Mouse (Mus musculus) thymus, postnatal 36 days (tissue): ENCODE data around the gene Msmp.
"Not testable (repeated sequence)": the region's sequence is repeated elsewhere in the genome, so short reads cannot be mapped to it uniquely, and the experiment has no call there.

Experiments used
- DNase-seq, 2 experiments: peaks; one replicate each; pipeline ENCODE4 v3.0.0; 2022; ENCODE audit warnings: mixed read lengths in 2 of 2

Gene Msmp

DNA sequence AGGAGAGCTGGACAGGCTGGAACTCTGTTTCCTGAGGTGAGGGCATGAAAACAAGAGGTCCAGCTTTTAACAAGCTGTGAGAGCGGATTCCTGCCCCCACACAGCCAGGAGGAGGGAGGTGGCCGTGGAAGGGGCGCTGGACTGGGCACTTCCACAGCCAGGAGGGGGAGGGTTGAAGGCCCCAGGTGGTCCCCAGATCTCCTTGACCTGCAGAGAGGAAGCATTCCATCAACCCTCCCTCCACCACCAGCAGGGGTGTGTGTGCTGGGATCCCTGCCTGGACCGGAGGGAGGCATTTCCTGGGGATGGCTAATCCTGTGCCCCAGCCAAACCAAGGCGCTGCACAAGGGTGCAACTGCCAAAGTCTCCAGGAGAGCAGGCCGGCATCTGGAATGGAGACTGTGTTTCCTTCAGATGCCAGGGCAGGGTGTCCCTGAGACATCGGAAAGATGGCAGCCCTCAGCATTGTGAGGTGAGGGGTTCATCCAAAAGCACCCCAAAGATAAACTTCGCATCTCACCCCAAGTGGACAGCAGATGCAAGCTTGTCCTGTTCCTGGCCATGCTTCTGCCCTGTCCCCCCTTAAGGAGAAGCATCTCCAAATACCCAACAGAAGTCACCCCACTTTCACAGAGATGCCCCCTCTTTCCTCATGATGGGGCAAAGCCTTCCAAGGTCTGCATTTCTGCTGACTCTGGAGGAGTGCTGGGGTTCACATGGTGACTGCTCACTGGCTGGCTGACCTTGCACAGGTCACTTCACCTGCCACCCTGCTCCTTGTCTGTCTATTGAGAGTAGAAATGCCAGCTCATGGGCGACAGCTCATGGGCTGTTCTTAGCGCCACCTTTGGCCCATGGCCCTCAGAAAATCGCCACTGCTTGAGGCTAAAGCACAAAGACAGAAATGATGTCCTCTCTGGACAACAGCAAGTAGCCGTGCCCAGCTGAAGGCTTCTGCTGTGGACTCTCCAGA is at the start of gene Msmp:
Msmp (minus strand) TSS at position 51 of the 973 bp plus-strand sequence.
- DNase-seq: no peak

DNA sequence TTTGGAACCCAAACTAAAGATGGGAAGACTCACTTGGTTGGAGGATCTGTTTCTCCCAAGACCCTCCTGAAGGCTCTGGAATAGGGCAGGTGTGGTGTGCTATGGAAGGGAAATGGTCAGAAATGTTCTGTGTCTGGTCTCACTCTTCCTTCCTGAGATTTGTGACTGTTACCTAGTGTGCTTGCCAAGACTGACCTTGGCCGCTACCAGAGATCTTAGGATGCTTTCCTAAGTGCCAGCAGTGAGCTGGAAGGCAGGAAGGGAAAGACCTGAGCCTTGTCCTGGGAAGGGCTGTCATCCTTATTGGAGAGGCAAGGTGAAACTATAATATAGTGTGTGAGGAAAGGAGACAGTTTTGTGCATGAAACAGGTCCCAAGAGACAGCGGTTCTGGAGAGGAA is 49.4 kb upstream of the Msmp start:
- no peak for DNase-seq

DNA sequence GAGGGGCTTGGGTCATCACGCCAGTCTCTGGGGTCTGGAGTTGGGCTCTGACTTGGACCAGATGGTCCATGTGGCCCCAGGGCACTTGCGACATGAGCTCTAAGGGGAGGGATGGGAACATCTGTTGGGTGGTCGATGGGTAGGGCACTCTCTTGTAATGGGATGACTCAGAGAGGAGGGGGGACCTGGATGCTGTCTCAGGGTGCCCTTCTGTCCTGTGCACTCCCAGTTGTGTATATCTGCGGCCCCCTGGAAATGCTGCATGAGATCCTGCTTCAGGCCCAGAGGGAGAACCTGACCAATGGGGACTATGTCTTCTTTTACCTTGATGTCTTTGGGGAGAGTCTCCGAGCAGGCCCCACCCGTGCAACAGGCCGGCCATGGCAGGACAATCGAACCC is 49.0 kb upstream of the Msmp start:
- no peak for DNase-seq

DNA sequence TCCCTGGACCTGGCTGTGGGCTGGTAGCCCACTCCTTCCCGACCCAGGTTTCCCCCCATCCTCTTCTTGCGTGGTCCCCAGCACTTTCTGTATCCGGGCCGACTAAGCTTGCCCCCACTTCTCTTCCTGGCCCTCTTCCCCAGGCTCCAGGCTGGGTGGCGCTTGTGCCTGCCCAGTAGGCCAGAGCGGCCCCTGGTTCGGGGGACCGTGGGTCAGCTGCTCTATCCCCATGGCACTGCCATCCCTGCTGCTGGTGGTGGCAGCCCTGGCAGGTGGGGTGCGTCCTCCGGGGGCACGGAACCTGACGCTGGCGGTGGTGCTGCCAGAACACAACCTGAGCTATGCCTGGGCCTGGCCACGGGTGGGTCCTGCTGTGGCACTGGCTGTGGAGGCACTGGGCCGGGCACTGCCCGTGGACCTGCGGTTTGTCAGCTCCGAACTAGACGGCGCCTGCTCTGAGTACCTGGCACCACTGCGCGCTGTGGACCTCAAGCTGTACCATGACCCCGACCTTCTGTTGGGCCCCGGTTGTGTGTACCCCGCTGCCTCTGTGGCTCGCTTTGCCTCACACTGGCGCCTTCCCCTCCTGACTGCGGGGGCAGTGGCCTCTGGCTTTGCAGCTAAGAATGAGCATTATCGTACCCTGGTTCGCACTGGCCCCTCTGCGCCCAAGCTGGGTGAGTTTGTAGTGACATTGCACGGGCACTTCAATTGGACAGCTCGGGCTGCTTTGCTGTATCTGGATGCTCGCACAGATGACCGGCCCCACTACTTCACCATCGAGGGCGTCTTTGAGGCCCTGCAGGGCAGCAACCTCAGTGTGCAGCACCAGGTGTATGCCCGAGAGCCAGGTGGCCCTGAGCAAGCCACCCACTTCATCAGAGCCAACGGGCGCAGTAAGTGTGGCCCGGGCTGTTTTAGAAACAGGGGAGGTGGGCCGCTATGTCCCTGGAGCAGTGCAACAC is 47.9 kb upstream of the Msmp start:
- DNase-seq: no peak

DNA sequence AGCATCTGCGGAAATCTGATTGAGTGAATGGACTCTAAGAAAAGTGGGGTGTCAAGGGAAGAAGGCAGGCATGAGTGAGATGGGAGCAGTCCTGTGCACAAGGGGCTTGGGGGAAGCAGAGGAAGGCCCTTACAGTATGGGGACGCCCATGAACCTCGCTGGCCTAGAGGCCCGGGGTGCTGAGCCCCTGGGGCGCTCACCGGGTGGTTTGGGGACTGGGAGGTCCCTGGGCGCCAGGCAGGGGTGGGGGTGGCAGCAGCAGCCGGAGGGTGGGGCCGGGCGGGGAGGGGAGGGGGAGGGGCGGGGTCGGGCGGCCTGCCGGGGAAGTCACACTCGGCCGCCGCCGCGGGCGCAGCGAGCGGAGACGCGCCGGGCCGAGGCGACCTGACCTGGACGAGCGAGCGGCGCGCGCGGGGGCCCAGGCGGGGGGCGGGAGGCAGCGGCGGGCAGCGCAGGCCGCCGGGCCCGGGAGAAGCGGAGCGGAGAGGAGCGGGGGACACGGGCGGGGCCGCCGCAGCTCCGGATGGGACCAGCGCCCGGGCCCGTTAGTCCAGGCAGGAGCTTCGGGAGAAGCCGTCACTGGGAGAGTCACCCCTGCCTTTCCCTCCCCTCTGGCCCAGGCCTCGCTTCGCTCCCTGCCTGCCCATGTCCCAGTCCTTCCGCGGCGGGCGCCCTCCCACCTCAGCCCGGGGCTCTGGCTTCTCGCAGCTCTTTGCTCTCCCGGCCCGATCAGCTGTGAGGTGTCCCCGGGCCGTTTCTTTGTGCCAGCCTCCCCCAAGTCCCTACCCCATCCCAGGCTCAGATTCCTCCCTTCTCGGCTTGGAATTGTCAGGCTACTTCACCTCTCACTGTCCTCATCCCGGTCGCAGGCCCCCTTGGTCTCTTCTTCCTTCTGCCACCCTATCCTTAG is 47.0 kb upstream of the Msmp start, which contains the start of gene Npr2:
Npr2 (plus strand) TSS at position 890 of the 910 bp plus-strand sequence.
- DNase-seq: peak in 1 of 2 experiments; percentile 29

DNA sequence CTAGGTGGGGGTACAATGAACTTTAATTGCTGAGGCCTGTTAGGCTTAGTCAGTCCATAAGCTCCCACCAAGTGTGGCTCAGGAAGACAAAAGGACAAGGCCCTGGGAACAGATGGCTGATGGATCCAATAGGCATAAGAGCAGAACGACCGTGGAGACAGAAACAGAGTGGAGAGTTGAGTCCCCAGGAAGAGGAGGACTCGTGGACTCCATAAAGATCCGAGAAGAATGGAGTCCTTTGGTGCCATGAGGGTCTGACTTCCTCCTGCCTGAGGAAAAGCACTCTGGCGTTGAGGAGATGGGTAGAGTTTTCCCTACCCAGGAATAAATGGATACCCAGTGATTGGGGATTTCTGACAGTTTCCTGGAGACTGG is 46.4 kb upstream of the Msmp start:
- DNase-seq: no peak

DNA sequence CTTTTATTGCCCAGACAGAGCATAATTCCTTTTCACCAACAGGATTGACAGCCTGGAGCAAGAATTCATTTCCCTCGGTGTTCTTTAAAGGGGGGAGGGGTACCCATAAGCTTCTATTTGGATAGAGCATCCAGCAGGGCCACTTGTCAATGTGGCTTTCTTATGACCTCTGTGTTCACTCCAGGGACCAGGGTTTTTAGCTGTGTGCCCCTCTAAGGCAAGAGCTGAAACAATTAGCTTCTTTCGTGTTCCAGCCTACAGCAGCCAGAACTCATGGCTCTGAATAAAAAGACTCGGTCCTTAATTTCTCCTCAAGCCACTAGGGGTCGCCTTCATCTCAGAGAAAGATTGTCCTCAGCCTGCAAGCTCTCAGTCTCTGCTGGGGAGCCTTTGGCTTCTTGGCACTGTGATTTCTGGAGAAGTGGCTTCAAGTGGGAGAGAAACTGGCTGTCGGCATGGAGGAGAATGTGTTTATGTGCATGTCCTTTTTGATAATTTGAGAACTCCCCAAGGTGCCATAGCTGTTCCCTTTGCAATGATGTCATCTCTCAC is 45.8 kb upstream of the Msmp start:
- peak; percentile 41 to 53 for DNase-seq

DNA sequence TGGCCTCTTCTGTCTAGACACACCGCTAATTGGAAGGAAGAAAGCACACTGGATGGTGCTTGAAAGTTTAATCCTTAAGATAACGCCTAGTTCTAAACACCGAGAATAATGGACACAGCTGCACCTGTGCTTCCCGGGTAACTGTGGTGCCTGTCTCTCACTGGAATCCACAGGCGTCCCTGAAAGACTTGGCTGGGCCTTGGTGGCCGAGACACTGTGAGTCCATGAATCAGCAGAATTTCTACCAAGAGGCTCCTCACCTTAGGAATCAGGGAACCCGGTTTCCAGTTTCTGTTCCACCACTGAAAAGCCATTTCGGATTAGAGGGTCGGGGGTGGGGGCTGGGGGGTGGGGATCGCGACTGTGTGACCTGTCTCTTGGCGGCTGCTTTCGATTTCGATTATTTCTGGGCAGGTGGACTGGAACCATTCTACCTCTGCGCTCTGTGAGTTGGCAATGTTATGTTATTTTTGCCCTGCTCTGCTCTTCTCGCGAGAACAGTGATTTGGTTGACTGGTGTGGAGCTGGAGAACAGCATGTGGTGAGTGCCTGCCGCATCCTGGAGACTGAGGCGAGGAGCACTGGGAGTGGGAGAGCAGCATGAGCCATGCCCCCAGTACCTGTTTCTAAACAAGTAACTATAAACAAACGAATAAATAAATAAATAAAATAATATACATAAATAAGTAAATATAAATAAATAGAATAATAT is 45.0 kb upstream of the Msmp start:
- DNase-seq: no peak

DNA sequence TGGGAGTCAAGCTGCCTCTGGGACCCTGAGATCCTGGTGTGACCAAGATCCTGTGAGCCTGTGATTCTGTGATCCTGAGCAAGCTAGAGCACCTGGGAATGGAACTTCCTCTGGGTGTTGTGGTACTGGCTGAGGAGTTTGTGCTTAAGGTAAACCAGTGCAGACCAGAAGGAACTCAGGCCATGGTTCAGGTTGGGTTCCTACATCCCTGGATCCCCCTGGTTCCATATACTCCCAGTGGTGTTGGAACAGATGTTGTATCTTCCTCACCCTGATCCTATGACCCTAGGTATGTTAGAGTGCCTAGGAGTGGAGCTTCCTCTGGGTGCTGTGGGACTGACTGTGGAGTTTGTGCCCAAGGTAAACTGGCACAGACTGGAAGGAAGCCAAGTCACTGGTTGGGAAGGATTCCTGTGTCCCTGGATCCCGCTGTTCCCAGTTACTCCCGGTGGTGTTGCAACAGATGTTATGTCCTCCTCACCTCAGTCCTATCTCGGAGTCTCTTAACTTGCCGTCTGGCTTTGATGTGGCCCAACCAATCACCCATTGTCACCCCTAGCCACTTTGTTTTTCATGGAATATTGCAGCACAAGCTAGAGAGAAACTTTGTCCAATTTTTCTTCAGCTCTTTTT is 36.0 kb upstream of the Msmp start:
- no peak for DNase-seq

DNA sequence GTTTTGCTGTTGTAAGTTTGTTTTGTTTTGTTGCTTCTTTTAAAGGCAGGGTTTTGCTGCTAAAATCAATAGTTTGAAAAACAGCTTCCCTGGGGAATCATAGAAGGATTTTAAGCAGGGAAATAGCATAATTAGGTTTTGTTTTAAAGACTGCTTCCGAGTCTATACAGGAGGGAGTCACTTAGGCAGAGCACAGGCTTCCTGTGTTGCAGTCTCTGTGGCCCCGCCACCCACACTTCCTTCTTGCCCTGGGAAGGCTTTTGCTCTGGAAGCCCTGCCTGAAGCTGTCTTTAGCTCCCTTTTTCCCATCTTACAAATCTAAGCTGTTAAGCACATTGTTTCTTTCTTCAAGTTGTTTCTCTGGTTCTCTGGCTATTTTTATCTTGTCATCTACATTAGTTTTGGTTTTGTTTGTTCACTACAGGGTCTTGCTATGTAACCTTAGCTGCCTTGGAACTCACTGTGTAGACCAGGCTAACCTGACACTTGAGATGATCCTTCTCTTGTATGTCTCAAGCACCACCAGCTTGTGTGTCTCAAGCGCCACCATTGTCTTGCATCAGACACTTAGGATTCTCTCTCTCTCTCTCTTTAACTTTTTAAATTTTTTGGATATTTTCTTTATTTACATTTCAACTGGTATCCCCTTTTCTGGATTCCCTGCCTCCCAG is 28.9 kb upstream of the Msmp start:
- DNase-seq: no peak

DNA sequence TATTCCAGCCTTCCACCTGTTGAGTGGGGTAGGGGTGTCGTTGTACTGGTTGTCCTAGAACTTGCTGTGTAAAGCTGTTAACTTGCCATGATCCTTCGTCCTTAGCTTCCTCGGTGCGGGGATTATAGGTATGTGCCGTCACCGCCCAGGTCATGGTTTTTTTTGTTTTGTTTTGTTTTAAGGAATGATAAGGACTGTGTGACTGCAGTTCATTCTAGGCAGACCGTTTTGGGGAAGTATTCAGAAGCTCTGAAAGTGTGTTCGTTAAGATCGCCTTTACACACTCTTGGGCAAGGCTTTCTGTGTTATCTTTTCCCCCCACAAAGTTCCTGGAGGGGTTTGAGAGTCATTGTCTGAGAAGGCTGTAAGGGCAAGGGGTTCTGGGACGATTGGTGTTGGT is 28.2 kb upstream of the Msmp start:
- no peak for DNase-seq

DNA sequence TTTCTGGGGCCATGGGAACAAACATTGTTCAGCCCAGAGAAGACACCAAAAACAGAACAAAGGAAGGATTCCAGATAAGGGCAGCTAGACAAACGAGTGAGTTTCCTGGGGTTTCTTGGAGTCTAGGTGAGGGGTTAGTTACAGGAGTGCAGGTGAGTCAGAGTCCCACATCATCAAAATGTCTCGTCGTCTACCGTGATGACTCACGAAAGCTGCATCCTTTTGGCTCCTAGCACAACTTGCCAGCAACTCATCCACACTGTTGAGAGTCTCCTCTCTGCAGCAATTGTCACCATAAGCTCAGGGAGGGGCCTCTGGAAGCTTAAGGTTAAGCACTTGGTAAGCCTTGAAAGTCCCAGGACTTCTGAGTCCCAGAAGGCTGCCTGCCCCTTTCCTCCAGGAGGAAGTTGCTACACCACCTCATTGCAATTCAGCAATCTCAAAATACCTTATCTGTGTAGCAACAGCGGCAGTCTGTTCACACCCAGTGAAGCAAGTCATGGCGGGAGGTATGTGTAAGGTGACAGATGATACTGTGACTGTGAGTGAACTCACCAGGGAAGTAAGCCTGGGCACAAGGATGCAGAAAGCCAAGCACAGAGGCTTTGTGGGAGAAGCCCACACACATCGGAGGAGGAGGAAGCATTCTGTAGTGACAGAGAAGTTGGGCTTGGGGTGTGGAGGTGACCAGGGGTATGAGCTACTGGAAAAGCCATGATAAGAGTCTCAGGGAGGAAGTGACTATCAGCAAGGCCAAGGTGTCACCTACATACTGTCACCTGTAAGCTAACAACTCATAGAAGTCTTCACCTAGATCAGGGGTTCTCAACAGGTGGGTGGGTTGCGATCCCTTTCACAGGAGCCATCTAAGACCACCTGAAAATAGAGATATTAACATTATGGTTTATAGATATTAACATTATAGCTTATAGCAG is 20.7 kb upstream of the Msmp start:
- no peak for DNase-seq

DNA sequence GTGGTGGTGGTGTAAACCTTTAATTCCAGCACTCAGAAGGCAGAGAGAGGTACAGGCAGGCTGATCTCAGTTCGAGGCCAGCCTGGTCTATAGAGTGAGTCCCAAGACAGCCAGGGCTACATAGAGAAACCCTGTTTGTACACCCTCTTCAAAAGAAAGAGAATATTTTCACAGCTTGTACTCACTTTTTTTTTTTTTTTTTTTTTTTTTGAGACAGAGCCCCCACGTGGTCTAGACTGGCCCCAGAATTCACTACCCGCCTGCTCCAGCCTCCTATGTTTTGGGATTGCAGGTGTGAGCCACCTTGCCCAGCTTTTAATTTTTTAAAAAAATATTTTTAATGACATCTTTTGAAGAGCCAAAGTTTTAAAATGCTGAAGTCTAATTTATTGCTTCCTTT is 19.8 kb upstream of the Msmp start:
- no peak for DNase-seq

DNA sequence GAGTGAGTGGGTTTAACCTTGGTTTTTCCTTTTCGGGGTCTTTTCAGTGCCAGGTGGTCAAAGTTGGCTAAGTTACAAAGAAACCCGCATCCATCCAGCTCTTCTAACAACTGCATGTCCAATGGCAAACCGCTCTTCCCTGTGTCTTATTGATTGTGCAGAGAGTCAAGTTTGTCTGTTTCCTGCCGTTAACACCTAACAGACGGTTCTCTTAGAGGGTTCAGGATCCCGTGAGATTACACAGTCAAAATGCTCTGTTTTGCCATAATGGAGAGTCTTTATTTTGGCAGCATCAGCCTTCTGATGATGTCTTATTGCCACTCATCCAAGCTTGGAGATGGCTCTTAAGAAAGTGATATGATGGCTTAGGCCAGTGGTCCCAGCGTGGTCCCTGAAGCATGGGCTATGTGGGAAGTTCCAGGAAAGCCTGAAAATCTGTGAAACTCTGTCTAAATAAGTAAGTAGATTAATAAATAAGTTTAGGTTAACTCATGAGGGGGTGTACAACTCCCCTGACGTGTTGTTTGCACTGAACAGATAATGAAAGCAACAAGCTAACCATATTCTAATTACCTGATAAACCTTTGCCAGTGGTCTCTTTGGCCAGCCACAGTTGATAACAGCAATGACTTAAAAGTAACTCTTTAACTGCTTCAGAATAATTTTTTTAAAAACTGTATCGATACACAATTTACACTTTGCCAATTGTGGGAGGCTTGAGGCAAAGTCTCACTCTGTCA is 16.1 kb upstream of the Msmp start:
- no peak for DNase-seq

DNA sequence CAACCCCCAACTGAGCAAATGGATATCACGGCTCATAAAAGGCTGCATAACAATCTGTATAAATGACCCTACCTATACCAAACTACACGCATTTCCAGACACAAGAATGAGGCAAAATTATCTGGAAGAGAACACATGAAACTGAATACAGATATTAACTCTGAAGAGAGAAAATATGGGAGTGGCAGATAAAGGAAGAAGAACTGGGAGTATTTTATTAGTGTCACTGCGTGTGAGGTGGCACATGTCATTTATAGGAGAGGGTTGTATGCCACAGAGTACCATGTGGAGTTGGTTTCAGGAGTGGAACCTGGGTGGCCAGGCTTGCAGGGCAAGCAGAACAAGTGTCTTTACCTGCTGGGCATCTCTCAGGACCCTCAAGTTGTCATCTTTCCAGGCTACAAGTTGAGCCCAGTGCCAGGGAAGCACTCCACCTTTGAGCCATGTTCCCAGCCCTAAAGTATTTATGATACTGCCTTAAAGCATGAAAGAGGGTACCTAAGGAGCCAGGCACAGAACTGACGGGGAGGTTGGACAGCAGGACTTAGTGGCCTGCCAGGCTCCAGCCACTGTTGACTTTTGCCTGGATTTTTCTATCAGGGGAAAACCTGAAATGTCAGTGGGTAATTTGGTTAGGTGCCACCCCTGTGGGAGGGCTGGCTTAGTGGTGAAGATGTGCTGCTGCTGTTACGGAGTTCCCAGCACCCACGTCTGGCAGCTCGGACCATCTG is 14.5 kb upstream of the Msmp start:
- no peak for DNase-seq

DNA sequence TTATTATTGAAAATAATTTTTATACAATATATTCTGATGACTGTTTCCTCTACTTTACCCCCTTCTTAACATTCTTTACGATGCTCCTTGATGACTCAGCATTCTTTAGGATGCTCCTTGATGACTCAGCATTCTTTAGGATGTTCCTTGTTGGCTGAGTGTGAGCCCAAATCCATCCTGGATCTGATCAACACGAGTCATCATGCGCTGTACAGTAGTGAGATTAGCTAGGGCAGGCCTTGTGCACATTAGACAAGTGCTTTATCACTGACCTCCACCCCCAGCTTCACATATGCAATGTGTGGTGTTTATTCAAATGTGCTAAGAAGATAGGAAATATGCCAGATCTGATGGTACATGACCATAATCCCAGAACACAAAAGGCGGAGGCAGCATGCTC is 13.9 kb upstream of the Msmp start:
- no peak for DNase-seq

DNA sequence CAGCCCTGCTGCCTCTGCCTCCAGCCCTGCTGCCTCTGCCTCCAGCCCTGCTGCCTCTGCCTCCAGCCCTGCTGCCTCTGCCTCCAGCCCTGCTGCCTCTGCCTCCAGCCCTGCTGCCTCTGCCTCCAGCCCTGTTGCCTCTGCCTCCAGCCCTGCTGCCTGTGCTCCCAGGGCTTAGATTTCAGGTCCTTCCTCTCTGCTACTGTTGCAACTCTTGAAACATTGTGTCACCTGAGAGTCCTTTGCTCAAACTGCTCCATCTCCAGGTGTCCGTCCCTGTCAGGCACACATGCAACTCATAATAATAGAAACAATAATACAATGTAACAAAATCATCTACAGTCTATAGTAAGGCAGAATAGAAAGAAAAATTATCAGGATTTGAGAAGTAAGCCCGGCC is 12.3 kb upstream of the Msmp start:
- not testable (repeated sequence) for DNase-seq

DNA sequence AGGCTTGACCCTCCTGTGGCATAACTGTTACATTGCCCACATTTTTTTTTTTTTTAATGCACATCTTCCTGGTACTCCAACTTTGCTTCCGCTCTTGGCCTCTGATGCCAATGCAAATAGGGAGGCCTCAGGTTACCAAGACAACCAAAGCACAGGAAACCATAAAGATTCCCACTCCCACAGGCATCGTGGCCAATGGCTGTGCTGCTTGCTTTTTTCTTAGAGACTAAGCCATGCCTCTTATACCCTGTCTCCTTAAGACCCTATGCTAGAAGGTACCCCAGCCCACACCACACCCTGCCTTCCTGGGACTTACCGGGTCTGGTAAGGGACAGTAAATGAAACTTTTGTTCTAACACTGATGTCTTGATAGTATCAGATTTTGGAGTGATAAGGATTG is 9.2 kb upstream of the Msmp start:
- no peak for DNase-seq
